Mouse (Mus musculus) olfactory bulb, adult 2 months (tissue): ENCODE measurements at regions not wholly inside any gene's neighbourhood (a gene's known extent, or its start where the extent isn't known, plus 50 kb on each side); places are given as distances from the start of the nearest gene placed in this dataset.

Source experiments
- CTCF ChIP-seq: fragments of 200-500 bp; IDR thresholded peaks from 2 replicates; pipeline ENCODE4 v1.5.1; 2012; ENCODE audit warnings: low read depth, mild to moderate bottlenecking, low read length, moderate library complexity; ENCODE audit not compliant: insufficient read depth
- POLR2A ChIP-seq: fragments of 200-500 bp; IDR thresholded peaks from 2 replicates; pipeline ENCODE4 v1.6.1; 2012; ENCODE audit warnings: mild to moderate bottlenecking, low read depth, low read length, moderate library complexity; ENCODE audit not compliant: insufficient read depth

GRCm38 (mm10) chr12:107669046-107669445 is 180.6 kb downstream of the 3110018I06Rik start:
- TF ChIP-seq CTCF (no peak), POLR2A (no peak)
